Mouse (Mus musculus) hindbrain, embryonic 16.5 days (tissue): ENCODE measurements around the gene Dtl. TPM values are rescaled to one million over a fixed set of nuclear protein-coding genes. Genes with fewer than 3 reads are reported as not detected.

Experiments used
- ATAC-seq: fragments of 200-750 bp; cut with Nextera tagmentation; 2 replicates; pipeline ENCODE4 v1.8.0; 2017; ENCODE audit warnings: moderate TSS enrichment, moderate library complexity
- H3K27ac ChIP-seq: fragments of 300-500 bp; sonication (generic); 2 replicates; pipeline ENCODE4 v1.5.1; 2014; ENCODE audit warnings: low read depth, mild to moderate bottlenecking, control low read depth, low read length, moderate library complexity
- H3K27me3 ChIP-seq: fragments of 300-500 bp; sonication (generic); replicated peaks from 2 replicates; pipeline ENCODE4 v1.6.1; 2014; ENCODE audit warnings: low read length; ENCODE audit not compliant: control insufficient read depth, insufficient read depth
- H3K36me3 ChIP-seq: fragments of 300-500 bp; sonication (generic); 2 replicates; pipeline ENCODE4 v1.6.1; 2014; ENCODE audit warnings: mild to moderate bottlenecking, low read length, moderate library complexity, mixed read lengths; ENCODE audit not compliant: control insufficient read depth, insufficient read depth
- H3K4me1 ChIP-seq: fragments of 300-500 bp; sonication (generic); 2 replicates; pipeline ENCODE4 v1.6.1; 2014; ENCODE audit warnings: low read depth, low read length; ENCODE audit not compliant: control insufficient read depth, insufficient read depth
- H3K4me2 ChIP-seq: fragments of 300-500 bp; sonication (generic); 2 replicates; pipeline ENCODE4 v1.6.1; 2014; ENCODE audit warnings: mild to moderate bottlenecking, low read length, control low read depth, moderate library complexity
- H3K4me3 ChIP-seq: fragments of 300-500 bp; sonication (generic); 2 replicates; pipeline ENCODE4 v1.5.1; 2014; ENCODE audit warnings: mild to moderate bottlenecking, low read length, control low read depth, moderate library complexity
- H3K9ac ChIP-seq: fragments of 300-500 bp; sonication (generic); 2 replicates; pipeline ENCODE4 v1.6.1; 2014; ENCODE audit warnings: low read depth, mild to moderate bottlenecking, control low read depth, low read length, moderate library complexity
- H3K9me3 ChIP-seq: fragments of 300-500 bp; sonication (generic); 2 replicates; pipeline ENCODE4 v1.6.1; 2014; ENCODE audit warnings: mild to moderate bottlenecking, low read length, moderate library complexity; ENCODE audit not compliant: control insufficient read depth
- WGBS: fragments of 180-500 bp; shearing (Covaris S2); extraction: QIAGEN DNeasy Blood & Tissue Kit; methylation state at CpG from one replicate; pipeline ENCODE4 v1.1.7; 2014; 5-methylcytosine and 5-hydroxymethylcytosine counted together
- polyA plus RNA-seq: library from polyadenylated mRNA; unstranded; fragments of >200 nt; fragmentation: Nextera tagmentation; extraction: Ambion mirVana; gene quantifications from 2 replicates; pipeline ENCODE4 v1.2.1, GENCODE M21; 2015

Dtl gene
- polyA plus RNA-seq, 1 experiment from 2014 or later, result 7.1 TPM

DNA sequence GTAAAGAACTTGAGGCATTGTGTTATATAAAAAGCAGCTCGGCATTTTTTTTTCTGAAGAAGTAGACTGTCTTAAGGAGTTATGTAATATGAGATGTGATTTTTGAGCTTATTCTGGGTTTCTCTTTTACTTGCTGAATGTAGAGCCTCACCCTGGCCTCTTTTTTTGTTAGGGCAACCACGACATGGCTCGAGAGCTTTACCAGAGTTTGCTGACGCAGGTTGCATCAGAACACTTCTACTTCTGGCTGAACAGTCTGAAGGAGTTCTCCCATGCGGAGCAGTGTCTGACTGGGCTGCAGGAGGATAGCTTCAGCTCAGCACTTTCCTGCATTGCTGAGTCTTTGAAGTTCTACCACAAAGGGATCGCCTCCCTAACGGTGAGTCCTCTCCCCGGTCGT, 36.3 kb upstream of the Dtl start:
- whole genome bisulfite sequencing, result 90% methylated on average over 9 of the region's 9 CpGs
- peaks cover 40% of the 10 kb centered on the region for H3K36me3 ChIP-seq
- H3K9me3 ChIP-seq, result no peaks in the 10 kb centered on the region
- no peaks in the 10 kb centered on the region for H3K4me1 ChIP-seq
- H3K27me3 ChIP-seq, result no peaks in the 10 kb centered on the region
- H3K27ac ChIP-seq, result no peak overlapping the region
- no peak overlapping the region for H3K4me3 ChIP-seq
- H3K4me2 ChIP-seq, result no peak overlapping the region
- H3K9ac ChIP-seq, result no peak overlapping the region
- no peak for ATAC-seq

DNA sequence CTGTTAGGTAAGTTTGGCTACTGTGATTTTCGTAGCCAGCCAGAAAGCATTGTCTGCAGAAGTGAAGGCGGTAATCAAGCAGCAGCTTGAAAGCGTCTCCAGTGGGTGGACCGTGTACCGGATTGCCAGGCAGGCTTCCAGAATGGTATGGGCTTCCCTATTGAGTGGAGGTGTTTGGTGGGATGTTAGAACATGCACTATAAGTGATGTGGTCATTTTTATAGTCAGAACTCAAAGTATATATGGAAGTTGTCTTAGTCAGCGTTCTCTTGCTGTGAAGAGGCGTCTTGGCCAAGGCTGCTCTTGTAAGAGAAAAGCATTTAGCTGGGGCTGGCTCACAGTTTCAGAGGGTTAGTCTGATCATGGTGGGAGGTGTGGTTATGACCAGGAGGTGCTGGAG, 35.0 kb upstream of the Dtl start:
- 96% methylated on average over 7 of the region's 7 CpGs for WGBS
- Histone ChIP-seq H3K27me3 (no peaks in the 10 kb centered on the region), H3K4me3 (no peak overlapping the region), H3K4me2 (no peak overlapping the region), H3K27ac (no peak overlapping the region), H3K9me3 (no peaks in the 10 kb centered on the region), H3K36me3 (peaks cover 42% of the 10 kb centered on the region), H3K9ac (no peak overlapping the region), H3K4me1 (no peaks in the 10 kb centered on the region)
- ATAC-seq, result no peak

DNA sequence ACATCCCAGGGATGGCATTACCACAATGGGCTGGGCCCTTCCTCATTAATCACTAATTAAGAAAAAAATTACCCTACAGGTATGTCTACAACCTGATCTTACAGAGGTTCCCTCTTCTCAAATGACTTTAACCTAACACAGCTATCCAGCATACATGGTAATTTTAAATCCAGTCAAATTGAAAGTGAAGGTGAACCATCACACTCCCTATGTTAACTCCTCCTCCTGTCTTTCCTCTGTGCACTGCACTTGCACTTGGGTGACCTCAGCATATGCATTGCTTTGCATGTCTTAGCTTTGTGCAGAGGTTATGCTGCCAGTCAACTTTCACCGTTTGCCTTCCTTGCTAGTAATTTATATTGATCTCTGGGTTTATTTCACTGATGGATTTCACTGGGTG, 34.2 kb upstream of the Dtl start:
- Histone ChIP-seq H3K9ac (no peak overlapping the region), H3K9me3 (no peaks in the 10 kb centered on the region), H3K4me1 (no peaks in the 10 kb centered on the region), H3K36me3 (peaks cover 43% of the 10 kb centered on the region), H3K27me3 (no peaks in the 10 kb centered on the region), H3K4me3 (no peak overlapping the region), H3K27ac (no peak overlapping the region), H3K4me2 (no peak overlapping the region)
- WGBS, result 91% methylated on average over 1 of the region's 1 CpGs
- no peak for ATAC-seq

GRCm38 (mm10) chr1:191609051-191609450, 33.7 kb upstream of the Dtl start:
- Histone ChIP-seq H3K4me1 (no peaks in the 10 kb centered on the region), H3K36me3 (peaks cover 43% of the 10 kb centered on the region), H3K4me2 (no peak overlapping the region), H3K4me3 (no peak overlapping the region), H3K27me3 (no peaks in the 10 kb centered on the region), H3K27ac (no peak overlapping the region), H3K9me3 (no peaks in the 10 kb centered on the region), H3K9ac (no peak overlapping the region)
- 92% methylated on average over 6 of the region's 6 CpGs for whole genome bisulfite sequencing
- ATAC-seq, result no peak

- Histone ChIP-seq H3K4me1 (no peaks in the 10 kb centered on the region), H3K36me3 (peaks cover 31% of the 10 kb centered on the region), H3K27me3 (no peaks in the 10 kb centered on the region), H3K27ac (no peak overlapping the region), H3K4me3 (no peak overlapping the region), H3K9me3 (no peaks in the 10 kb centered on the region), H3K4me2 (no peak overlapping the region), H3K9ac (no peak overlapping the region)
- no peak for ATAC-seq
- WGBS, result 59% methylated on average over 3 of the region's 3 CpGs
Observed at GRCm38 (mm10) chr1:191604690-191605089, 29.3 kb upstream of the Dtl start.

DNA sequence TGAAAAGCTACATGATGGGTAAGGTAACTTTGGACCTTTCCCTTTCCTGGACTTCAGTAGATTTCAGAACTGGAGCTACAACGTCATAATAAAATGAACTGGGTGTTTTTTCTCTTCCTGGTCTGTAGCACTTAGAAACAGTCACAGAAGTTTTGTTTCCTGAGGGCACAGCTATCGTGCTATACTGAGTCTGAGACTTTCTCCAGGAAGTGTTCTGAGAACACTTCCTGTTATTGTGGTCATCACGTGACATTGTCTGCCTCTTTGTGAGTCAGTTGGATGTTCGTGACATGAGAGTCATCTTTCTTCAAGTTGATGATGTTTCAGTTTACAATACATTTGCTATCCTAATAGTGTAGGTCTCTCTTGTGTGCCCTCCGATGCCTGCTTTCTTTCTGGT, 23.9 kb upstream of the Dtl start:
- ATAC-seq, result no peak
- no peaks in the 10 kb centered on the region for H3K4me1 ChIP-seq
- H3K4me3 ChIP-seq, result no peak overlapping the region
- H3K27me3 ChIP-seq, result no peaks in the 10 kb centered on the region
- no peak overlapping the region for H3K27ac ChIP-seq
- no peak overlapping the region for H3K9ac ChIP-seq
- no peak overlapping the region for H3K4me2 ChIP-seq
- no peaks in the 10 kb centered on the region for H3K9me3 ChIP-seq
- peaks cover 20% of the 10 kb centered on the region for H3K36me3 ChIP-seq
- 84% methylated on average over 5 of the region's 5 CpGs for WGBS

DNA sequence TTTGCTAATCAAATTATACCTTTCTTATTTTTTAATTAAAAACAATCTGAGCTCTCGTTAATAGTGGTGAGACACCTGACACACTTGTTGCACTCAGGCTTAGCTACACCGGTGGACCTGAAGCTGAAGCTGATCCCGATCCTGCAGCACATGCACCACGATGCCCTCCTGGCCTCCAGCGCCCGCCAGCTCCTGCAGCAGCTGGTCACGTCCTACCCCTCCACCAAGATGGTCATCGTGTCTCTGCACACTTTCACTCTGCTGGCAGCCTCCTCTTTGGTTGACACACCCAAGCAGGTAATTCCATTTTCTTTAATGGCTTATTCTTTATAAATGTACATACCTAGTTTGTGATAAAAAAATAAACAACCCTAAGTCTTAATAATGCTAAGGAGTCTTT, 20.7 kb upstream of the Dtl start:
- Histone ChIP-seq H3K27me3 (no peaks in the 10 kb centered on the region), H3K9ac (no peak overlapping the region), H3K36me3 (peaks cover 13% of the 10 kb centered on the region), H3K9me3 (no peaks in the 10 kb centered on the region), H3K4me1 (no peaks in the 10 kb centered on the region), H3K27ac (no peak overlapping the region), H3K4me2 (no peak overlapping the region), H3K4me3 (no peak overlapping the region)
- no peak for ATAC-seq
- WGBS, result 96% methylated on average over 8 of the region's 8 CpGs

DNA sequence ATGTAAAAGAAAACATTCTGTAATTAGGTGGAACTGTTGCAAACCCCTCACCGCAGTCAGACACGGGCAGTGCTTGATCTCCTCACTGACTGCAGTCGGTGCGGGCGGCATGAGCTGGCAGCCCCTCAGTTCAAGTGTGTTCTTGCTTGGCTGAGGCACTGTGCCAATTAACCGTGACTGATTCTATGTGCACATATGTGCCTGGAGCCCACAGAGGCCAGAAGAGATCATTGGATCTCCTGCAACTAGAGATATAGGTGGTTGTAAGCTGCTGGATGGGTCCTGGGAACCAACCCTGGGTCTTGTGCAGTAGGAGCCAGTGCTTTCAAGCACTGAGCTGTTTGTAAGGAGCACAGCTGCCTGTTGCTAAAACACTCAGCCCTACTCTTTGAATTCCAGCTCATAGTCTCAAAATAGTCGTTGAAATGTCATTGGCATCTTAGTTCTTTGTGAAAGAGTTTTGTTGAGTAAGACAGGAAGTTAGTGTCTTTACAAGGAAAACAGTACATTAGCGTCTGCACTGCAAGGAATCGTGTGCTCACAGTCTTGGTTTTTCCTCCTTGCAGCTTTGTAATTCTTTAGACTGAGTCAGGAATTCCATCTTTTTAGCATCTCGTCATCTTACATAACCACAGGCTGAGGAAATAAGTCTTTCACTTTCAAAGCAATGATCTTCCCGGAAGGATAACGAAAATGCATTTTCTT, 16.8 kb upstream of the Dtl start:
- no peak overlapping the region for H3K9ac ChIP-seq
- no peaks in the 10 kb centered on the region for H3K27me3 ChIP-seq
- no peak for ATAC-seq
- H3K4me3 ChIP-seq, result no peak overlapping the region
- no peak overlapping the region for H3K4me2 ChIP-seq
- WGBS, result 84% methylated on average over 12 of the region's 12 CpGs
- H3K36me3 ChIP-seq, result peaks cover 18% of the 10 kb centered on the region
- H3K4me1 ChIP-seq, result no peaks in the 10 kb centered on the region
- H3K27ac ChIP-seq, result no peak overlapping the region
- H3K9me3 ChIP-seq, result no peaks in the 10 kb centered on the region

GRCm38 (mm10) chr1:191588749-191589148, 13.4 kb upstream of the Dtl start:
- Histone ChIP-seq H3K4me1 (no peaks in the 10 kb centered on the region), H3K9me3 (no peaks in the 10 kb centered on the region), H3K36me3 (peaks cover 18% of the 10 kb centered on the region), H3K9ac (no peak overlapping the region), H3K27ac (no peak overlapping the region), H3K4me3 (no peak overlapping the region), H3K4me2 (no peak overlapping the region), H3K27me3 (no peaks in the 10 kb centered on the region)
- WGBS, result 100% methylated on average over 2 of the region's 2 CpGs
- ATAC-seq, result no peak

- peaks cover 26% of the 10 kb centered on the region for H3K36me3 ChIP-seq
- no peak overlapping the region for H3K9ac ChIP-seq
- no peak for ATAC-seq
- no peaks in the 10 kb centered on the region for H3K9me3 ChIP-seq
- no peak overlapping the region for H3K27ac ChIP-seq
- 92% methylated on average over 3 of the region's 3 CpGs for WGBS
- H3K4me1 ChIP-seq, result no peaks in the 10 kb centered on the region
- no peaks in the 10 kb centered on the region for H3K27me3 ChIP-seq
- H3K4me3 ChIP-seq, result no peak overlapping the region
- H3K4me2 ChIP-seq, result no peak overlapping the region
Observed at GRCm38 (mm10) chr1:191587062-191587461, 11.7 kb upstream of the Dtl start.
